Mouse (Mus musculus) testis, adult 2 months (tissue): ENCODE measurements at regions not wholly inside any gene's neighbourhood (a gene's known extent, or its start where the extent isn't known, plus 50 kb on each side); places are given as distances from the start of the nearest gene placed in this dataset.

ENCODE experiments used
- CTCF ChIP-seq: fragments of 200-500 bp; IDR thresholded peaks from 2 replicates; pipeline ENCODE4 v1.5.1; 2012; ENCODE audit warnings: low read depth, mild to moderate bottlenecking, inconsistent platforms, low read length, moderate library complexity; ENCODE audit not compliant: control insufficient read depth, insufficient read depth, insufficient replicate concordance
- POLR2A ChIP-seq: fragments of 200-500 bp; IDR thresholded peaks from 2 replicates; pipeline ENCODE4 v1.6.1; 2012; ENCODE audit warnings: low read depth, mild to moderate bottlenecking, inconsistent platforms, low read length, moderate library complexity; ENCODE audit not compliant: control insufficient read depth

- TF ChIP-seq POLR2A, result no peak
- no peak for TF ChIP-seq CTCF
Measured at GRCm38 (mm10) chr15:96781560-96781959, 82.0 kb upstream of the Slc38a2 start.
